Mouse (Mus musculus) lung, postnatal 0 days (tissue): ENCODE measurements at regions not wholly inside any gene's neighbourhood (a gene's known extent, or its start where the extent isn't known, plus 50 kb on each side); places are given as distances from the start of the nearest gene placed in this dataset.

Experiments
- ATAC-seq: fragments of 200-750 bp; cut with Nextera tagmentation; 2 replicates; pipeline ENCODE4 v1.8.0; 2017; ENCODE audit warnings: moderate library complexity
- DNase-seq: peaks from one replicate; pipeline ENCODE4 v3.0.0-alpha.2; 2016; ENCODE audit warnings: low spot score
- H3K27ac ChIP-seq: fragments of 300-500 bp; sonication (generic); 2 replicates; pipeline ENCODE4 v1.5.1; 2014; ENCODE audit warnings: antibody characterized with exemption, mild to moderate bottlenecking, low read length, mixed read lengths
- H3K27me3 ChIP-seq: fragments of 300-500 bp; sonication (generic); replicated peaks from 2 replicates; pipeline ENCODE4 v1.6.1; 2014; ENCODE audit warnings: low read length, mixed read lengths; ENCODE audit not compliant: insufficient read depth
- H3K36me3 ChIP-seq: fragments of 300-500 bp; sonication (generic); 2 replicates; pipeline ENCODE4 v1.6.1; 2014; ENCODE audit warnings: low read length, mixed read lengths; ENCODE audit not compliant: insufficient read depth
- H3K4me1 ChIP-seq: fragments of 300-500 bp; sonication (generic); 2 replicates; pipeline ENCODE4 v1.6.1; 2014; ENCODE audit warnings: antibody characterized with exemption, low read depth, low read length, mixed read lengths; ENCODE audit not compliant: insufficient read depth
- H3K4me2 ChIP-seq: fragments of 300-500 bp; sonication (generic); replicated peaks from 2 replicates; pipeline ENCODE4 v1.6.1; 2014; ENCODE audit warnings: low read depth, mild to moderate bottlenecking, low read length, moderate library complexity, mixed read lengths
- H3K4me3 ChIP-seq: fragments of 300-500 bp; sonication (generic); 2 replicates; pipeline ENCODE4 v1.5.1; 2014; ENCODE audit warnings: low read depth, low read length
- H3K9ac ChIP-seq: fragments of 300-500 bp; sonication (generic); replicated peaks from 2 replicates; pipeline ENCODE4 v1.6.1; 2014; ENCODE audit warnings: low read depth, mild to moderate bottlenecking
- H3K9me3 ChIP-seq: fragments of 300-500 bp; sonication (generic); 2 replicates; pipeline ENCODE4 v1.6.1; 2016; ENCODE audit warnings: low read length, mixed read lengths
- CTCF ChIP-seq: IDR thresholded peaks from 2 replicates; pipeline ENCODE4 v1.5.1; 2016; ENCODE audit warnings: antibody characterized with exemption, mild to moderate bottlenecking
- EP300 ChIP-seq: IDR thresholded peaks from 2 replicates; pipeline ENCODE4 v1.6.1; 2016; ENCODE audit warnings: antibody characterized with exemption, mild to moderate bottlenecking, control low read depth
- WGBS: fragments of 180-500 bp; shearing (Covaris S2); extraction: QIAGEN DNeasy Blood & Tissue Kit; methylation state at CpG from one replicate; pipeline ENCODE4 v1.1.7; 2014; 5-methylcytosine and 5-hydroxymethylcytosine counted together

GRCm38 (mm10) chr3:41268516-41268915 is 185.7 kb upstream of the Pgrmc2 start:
- H3K4me3 ChIP-seq, result no peak overlapping the region
- DNase-seq, result no peak
- H3K4me2 ChIP-seq, result no peak overlapping the region
- TF ChIP-seq CTCF, result no peak
- TF ChIP-seq EP300, result no peak
- H3K27ac ChIP-seq, result no peak overlapping the region
- H3K9ac ChIP-seq, result no peak overlapping the region
- no peaks in the 10 kb centered on the region for H3K4me1 ChIP-seq
- ATAC-seq, result no peak
- H3K36me3 ChIP-seq, result no peaks in the 10 kb centered on the region
- no peaks in the 10 kb centered on the region for H3K27me3 ChIP-seq
- WGBS, result 75% methylated on average over 4 of the region's 4 CpGs
- no peaks in the 10 kb centered on the region; the same call in 1 of the 2 replicates for H3K9me3 ChIP-seq

- ATAC-seq, result no peak
- TF ChIP-seq EP300 (no peak), CTCF (no peak)
- WGBS, result 85% methylated on average over 6 of the region's 6 CpGs
Observed at GRCm38 (mm10) chr3:41266216-41266615, 183.4 kb upstream of the Pgrmc2 start.

GRCm38 (mm10) chr3:41265399-41265798 is 182.6 kb upstream of the Pgrmc2 start:
- no peak for DNase-seq
- Histone ChIP-seq H3K27ac (no peak overlapping the region), H3K36me3 (no peaks in the 10 kb centered on the region), H3K9ac (no peak overlapping the region), H3K4me3 (no peak overlapping the region), H3K4me1 (no peaks in the 10 kb centered on the region), H3K27me3 (no peaks in the 10 kb centered on the region), H3K9me3 (no peaks in the 10 kb centered on the region), H3K4me2 (no peak overlapping the region)
- TF ChIP-seq CTCF (no peak), EP300 (no peak)
- no peak for ATAC-seq
- WGBS, result 95% methylated on average over 3 of the region's 3 CpGs

More at GRCm38 (mm10) chr3:41266216-41266615, 183.4 kb upstream of the Pgrmc2 start:
- DNase-seq, result no peak
- H3K4me2 ChIP-seq, result no peak overlapping the region
- no peaks in the 10 kb centered on the region for H3K36me3 ChIP-seq
- H3K27ac ChIP-seq, result no peak overlapping the region
- H3K4me1 ChIP-seq, result no peaks in the 10 kb centered on the region
- no peaks in the 10 kb centered on the region for H3K9me3 ChIP-seq
- H3K27me3 ChIP-seq, result no peaks in the 10 kb centered on the region
- no peak overlapping the region for H3K9ac ChIP-seq
- H3K4me3 ChIP-seq, result no peak overlapping the region

- no peak overlapping the region for H3K27ac ChIP-seq
- ATAC-seq, result peak; percentile 70
- peak; percentile 64 for DNase-seq
- H3K9me3 ChIP-seq, result no peaks in the 10 kb centered on the region
- WGBS, result 52% methylated on average over 6 of the region's 6 CpGs
- TF ChIP-seq CTCF (no peak), EP300 (no peak)
- H3K4me3 ChIP-seq, result no peak overlapping the region
- no peaks in the 10 kb centered on the region for H3K27me3 ChIP-seq
- no peaks in the 10 kb centered on the region for H3K36me3 ChIP-seq
- H3K4me1 ChIP-seq, result no peaks in the 10 kb centered on the region
- no peak overlapping the region for H3K4me2 ChIP-seq
- no peak overlapping the region for H3K9ac ChIP-seq
Observed at GRCm38 (mm10) chr3:41258291-41258690, 175.4 kb upstream of the Pgrmc2 start.

- no peak for ATAC-seq
- Histone ChIP-seq H3K27ac (no peak overlapping the region), H3K4me3 (no peak overlapping the region), H3K4me1 (no peaks in the 10 kb centered on the region), H3K9ac (no peak overlapping the region), H3K9me3 (no peaks in the 10 kb centered on the region), H3K4me2 (no peak overlapping the region), H3K36me3 (no peaks in the 10 kb centered on the region), H3K27me3 (no peaks in the 10 kb centered on the region)
- TF ChIP-seq EP300 (no peak), CTCF (no peak)
- no peak for DNase-seq
- 51% methylated on average over 2 of the region's 2 CpGs for WGBS
Observed at GRCm38 (mm10) chr3:41244960-41245359, 162.1 kb upstream of the Pgrmc2 start.

- H3K27me3 ChIP-seq, result no peaks in the 10 kb centered on the region
- TF ChIP-seq CTCF (no peak), EP300 (no peak)
- H3K9ac ChIP-seq, result no peak overlapping the region
- no peak for DNase-seq
- ATAC-seq, result no peak
- no peak overlapping the region for H3K4me2 ChIP-seq
- no peaks in the 10 kb centered on the region for H3K9me3 ChIP-seq
- no peaks in the 10 kb centered on the region for H3K36me3 ChIP-seq
- H3K4me1 ChIP-seq, result no peaks in the 10 kb centered on the region
- WGBS, result 78% methylated on average over 8 of the region's 8 CpGs
- no peak overlapping the region for H3K27ac ChIP-seq
- H3K4me3 ChIP-seq, result no peak overlapping the region
Observed at GRCm38 (mm10) chr3:41241856-41242552, 159.2 kb upstream of the Pgrmc2 start.
